Mouse (Mus musculus): ENCODE measurements at regions not wholly inside any gene's neighbourhood (a gene's known extent, or its start where the extent isn't known, plus 50 kb on each side); places are given as distances from the start of the nearest gene placed in this dataset.

DNA sequence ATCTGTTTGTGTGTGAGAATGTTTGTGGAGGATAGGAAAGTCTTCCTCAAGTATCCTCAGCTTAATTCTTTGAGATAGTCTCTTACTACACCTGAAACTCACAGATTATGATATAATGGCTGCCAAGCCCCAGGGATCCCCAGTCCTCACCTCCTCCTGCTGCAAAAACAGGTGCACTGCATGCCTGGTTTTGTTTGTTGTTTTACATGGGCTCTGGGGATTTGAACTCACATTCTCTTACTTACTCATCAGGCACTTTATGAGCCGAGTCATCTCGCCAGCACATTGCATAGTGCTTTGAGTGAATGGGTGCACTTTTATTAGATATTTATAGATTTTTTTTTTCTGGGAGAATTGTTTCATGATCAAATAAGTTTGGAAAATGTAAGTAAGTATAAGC is 56.3 kb downstream of the Mterf1b start:
- TF ChIP-seq GATA4 (IDR thresholded peaks at IDR 0.05; ENCODE audit: insufficient replicate concordance, low read length), result no peak

DNA sequence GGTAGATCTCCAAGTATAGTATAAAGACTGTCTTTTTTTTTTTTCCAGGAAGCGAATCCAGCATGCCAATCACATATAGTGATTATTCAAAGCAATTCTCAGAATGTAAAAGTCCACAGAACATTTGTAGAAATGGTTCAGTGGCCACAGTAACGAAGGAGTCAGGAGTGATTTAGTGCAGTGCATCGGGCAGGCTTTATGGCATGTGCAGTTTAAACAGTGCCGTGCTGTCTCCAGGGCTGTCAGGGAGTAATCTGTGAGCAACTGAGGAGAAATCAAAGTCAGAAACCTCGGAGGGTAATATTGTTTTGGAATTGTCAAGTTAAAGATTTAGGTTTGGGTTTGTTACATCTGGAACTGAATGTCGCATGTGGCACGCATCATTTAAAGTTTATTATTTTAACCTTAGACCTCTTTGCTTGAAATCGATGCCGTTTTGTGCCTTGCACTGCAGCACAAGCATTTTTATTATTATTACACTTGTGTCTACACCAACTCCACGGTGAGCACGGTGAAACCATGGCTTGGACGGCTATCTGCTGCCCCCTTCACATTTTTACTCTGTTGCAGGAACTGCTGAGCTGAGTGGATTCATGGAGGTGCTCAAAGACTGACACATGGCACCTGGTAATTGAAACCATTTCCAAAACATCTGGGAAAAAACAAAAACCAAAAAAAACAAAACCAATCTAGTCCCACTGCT is 65.0 kb downstream of the Mterf1b start:
- no peak for TF ChIP-seq GATA4 (IDR thresholded peaks at IDR 0.05; ENCODE audit: insufficient replicate concordance, low read length)

DNA sequence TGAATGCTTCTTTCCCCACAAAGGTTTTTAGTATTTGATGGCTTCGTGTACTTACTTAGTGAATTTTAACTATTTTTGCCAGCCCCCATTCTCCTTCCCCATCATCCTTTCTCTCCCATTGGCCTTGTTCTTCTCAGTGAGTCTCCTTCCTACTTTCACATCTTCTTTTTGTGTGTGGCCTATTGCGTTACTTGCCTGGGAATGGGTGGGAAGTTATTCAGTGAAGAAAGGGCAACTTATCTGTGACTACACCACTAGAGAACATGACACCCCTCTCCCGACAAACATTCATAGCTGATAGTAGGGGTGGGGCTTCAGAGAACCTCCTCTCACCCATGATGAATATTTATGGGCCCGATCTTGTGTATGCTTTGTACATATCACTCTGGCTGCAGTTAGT is 67.1 kb downstream of the Mterf1b start:
- no peak for TF ChIP-seq GATA4 (IDR thresholded peaks at IDR 0.05; ENCODE audit: insufficient replicate concordance, low read length)

DNA sequence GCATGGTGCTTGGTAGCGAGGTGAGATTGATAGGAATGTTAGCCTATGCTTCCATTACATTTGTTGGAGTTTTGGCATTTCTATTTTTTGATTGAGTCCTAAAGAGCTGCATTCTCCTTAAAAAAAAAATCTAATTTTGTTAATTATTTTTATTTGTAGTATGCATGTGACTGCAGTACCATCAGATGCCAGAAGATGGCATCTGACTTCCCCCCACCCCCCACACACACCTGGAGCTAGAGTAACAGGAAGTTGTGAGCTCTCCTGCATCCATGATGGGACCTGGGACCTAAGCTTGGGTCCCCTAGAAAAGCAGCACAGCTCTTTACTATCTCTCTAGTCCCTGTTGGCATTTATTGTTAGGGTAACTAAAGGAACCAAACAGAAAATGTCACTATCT is 70.5 kb downstream of the Mterf1b start:
- no peak for TF ChIP-seq GATA4 (IDR thresholded peaks at IDR 0.05; ENCODE audit: insufficient replicate concordance, low read length)

DNA sequence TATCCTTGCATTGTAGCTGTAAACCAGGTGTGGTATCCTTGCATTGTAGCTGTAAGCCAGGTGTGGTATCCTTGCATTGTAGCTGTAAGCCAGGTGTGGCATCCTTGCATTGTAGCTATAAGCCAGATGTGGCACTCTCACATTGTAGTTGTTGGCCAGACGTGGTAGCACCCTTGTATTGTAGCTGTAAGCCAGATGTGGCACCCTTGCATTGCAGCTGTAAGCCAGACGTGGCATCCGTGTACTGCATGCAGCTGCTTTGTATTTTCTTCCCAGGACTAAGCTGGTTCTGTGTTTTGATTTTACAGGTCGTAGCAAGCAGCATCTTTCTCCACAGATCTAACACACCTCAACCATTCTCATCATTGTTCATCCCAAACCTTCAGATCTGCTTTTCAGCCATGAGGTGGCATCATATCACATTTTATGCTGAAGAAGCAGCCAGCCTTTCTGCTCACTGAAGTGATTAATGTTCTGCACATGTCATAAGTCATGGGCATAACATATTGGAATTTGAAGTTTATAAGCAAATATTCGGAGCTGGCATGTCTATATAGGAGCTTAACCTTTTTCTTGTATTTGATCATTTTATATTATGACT is 71.5 kb downstream of the Mterf1b start:
- no peak for TF ChIP-seq GATA4 (IDR thresholded peaks at IDR 0.05; ENCODE audit: insufficient replicate concordance, low read length)

DNA sequence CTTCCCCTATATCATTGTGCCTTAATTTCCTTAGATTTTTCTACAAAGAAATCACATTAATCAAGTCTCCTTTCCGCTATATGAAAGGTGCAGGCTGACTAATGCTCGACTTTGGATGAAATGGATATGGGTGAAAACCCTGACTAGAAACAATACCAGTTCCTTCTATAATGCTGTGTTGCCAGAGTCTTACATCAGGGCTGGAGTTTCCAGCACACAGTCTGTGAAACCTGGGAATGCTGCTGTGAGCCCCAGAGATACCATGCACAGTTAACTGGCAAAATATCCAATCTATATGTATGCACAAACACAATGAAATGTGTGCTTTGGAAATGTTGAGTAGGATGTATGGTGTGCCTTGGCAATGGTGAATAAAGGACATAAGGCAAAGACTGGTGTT is 75.5 kb downstream of the Mterf1b start:
- TF ChIP-seq GATA4 (IDR thresholded peaks at IDR 0.05; ENCODE audit: insufficient replicate concordance, low read length), result no peak

DNA sequence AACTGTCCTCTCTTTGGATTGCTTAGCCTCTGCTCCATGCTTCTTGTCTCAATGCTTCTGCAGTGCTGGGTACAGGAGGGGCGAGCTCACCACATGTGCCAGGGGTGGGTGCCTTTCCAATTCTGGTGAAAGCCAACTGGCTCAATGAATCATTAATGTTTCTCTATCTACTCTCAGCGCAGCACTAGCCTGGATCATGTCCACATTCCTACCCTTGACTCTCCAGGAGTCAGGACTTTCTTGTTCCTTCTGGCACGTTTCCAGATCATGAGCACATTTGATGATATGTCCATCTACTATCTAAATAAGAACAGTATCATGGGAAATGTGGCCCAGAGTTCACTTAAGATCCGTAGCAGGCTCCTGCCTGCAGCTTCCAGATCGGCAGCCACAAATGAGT is 80.8 kb downstream of the Mterf1b start:
- no peak for TF ChIP-seq GATA4 (IDR thresholded peaks at IDR 0.05; ENCODE audit: insufficient replicate concordance, low read length)

DNA sequence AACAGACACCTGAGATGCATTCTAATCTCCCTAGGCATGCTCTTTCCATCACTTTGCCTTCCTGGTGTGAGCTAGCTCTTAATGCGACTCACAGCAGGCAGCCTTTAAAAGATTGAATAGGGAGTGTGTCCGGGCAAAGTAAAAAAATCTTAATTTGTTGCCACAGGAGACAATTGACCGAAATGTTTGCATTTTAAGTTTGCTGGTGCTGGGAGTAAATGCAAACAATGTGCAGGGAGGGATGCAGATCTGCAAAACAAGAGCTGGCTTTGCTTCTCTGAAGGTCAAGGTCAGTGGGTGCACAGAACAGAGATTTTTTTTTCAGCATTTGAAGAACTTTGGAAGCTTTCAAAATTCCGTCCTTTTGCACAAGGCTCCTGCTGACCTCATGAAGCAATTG is 111.4 kb downstream of the Mterf1b start:
- no peak for TF ChIP-seq GATA4 (IDR thresholded peaks at IDR 0.05; ENCODE audit: insufficient replicate concordance, low read length)

DNA sequence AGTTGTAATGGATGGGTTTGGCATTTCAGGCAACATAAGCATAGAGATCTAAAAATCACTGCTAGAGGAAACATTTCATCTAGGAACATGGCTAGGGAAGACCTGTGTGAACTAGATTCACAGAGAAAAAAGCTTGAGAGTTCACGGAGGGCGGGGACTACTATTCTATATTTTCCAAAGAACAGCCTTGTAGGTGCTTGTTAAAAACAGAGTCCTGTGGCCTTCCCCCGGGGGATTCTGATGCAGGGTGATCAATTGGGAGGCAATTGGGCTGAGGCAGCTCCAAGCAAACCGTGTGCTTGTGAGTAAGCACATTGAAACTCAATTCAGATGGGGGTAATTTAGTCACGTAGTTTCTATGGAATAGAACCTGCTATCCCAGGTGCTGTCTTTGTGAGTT is 112.0 kb downstream of the Mterf1b start:
- no peak for TF ChIP-seq GATA4 (IDR thresholded peaks at IDR 0.05; ENCODE audit: insufficient replicate concordance, low read length)

DNA sequence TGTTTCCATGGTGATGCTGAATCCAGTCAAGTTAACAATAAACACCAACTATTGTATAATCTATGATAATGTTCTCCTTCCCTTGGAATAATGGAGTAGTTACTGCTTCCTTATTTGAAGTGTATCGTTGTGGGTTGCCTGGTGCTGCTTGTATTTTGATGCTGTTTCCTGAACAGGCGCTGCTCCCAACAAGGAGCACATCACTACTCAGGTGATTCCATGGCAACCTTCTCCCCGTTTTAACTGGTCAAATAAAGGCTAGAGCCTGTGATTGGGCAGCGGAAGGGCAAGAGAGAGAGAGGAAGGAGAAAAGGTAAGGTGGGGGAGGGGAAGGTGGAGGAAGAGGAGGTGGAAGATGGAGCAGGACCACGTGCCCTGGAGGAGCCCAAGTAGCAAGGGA is 116.3 kb downstream of the Mterf1b start:
- no peak for TF ChIP-seq GATA4 (IDR thresholded peaks at IDR 0.05; ENCODE audit: insufficient replicate concordance, low read length)

DNA sequence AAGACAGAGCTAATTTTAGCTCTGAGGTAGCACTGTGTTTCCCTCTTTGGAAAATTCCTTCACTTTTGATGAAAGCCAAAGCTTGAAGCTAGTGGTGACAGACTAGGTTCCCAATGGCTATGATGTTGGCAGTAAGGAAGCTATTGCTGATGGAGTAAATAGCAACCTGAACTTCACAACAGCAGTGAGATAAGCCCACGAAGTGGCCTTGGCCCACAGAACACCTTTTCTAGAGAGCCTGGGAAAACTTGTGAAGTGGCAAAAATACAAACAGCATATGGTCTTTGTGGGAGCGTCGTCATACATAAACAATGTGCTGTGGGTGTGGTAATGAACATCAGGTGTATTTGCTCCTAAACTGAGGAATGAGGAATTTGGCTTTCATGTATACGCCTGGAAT is 119.0 kb downstream of the Mterf1b start:
- no peak for TF ChIP-seq GATA4 (IDR thresholded peaks at IDR 0.05; ENCODE audit: insufficient replicate concordance, low read length)

DNA sequence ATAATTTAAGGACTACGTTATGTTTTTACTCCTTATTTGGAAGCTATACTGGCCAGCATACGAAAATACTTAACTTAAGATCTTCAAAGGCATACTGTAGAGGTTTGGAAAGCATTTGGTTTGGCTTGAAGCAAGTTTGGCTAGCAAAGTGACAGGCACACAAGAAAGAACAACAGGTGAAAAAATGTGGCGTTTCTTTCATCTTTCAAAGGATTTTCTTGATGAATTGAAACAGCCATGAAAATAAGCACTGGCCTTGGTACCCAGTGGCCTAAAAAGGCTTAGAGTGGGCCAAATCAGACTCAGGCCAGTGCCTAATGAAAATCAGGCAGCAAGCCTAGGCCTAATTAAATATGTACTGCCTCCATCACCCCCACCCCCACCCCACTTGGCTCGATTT is 119.4 kb downstream of the Mterf1b start:
- TF ChIP-seq GATA4 (IDR thresholded peaks at IDR 0.05; ENCODE audit: insufficient replicate concordance, low read length), result no peak

DNA sequence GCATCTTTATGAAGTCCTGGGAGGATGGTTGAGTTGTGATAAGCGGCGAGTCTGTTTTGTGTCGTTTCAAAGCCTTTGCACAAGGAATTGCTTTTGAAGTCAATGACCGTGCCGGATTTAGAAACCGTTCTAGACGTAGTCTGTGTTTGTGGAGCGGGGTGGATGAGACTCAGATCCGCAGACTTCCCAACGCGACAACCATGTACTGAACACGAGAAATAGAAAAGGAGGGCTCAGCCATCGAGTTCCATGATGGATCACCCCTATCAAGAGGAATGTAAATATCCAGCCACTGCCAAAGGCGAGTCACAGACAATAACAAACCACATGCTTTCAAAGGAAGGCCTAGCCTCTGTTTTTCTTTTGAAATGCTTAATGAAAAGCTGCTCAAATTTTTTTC is 120.5 kb downstream of the Mterf1b start:
- TF ChIP-seq GATA4 (IDR thresholded peaks at IDR 0.05; ENCODE audit: insufficient replicate concordance, low read length), result peak; percentile 27; the same call in 1 of the 2 replicates

DNA sequence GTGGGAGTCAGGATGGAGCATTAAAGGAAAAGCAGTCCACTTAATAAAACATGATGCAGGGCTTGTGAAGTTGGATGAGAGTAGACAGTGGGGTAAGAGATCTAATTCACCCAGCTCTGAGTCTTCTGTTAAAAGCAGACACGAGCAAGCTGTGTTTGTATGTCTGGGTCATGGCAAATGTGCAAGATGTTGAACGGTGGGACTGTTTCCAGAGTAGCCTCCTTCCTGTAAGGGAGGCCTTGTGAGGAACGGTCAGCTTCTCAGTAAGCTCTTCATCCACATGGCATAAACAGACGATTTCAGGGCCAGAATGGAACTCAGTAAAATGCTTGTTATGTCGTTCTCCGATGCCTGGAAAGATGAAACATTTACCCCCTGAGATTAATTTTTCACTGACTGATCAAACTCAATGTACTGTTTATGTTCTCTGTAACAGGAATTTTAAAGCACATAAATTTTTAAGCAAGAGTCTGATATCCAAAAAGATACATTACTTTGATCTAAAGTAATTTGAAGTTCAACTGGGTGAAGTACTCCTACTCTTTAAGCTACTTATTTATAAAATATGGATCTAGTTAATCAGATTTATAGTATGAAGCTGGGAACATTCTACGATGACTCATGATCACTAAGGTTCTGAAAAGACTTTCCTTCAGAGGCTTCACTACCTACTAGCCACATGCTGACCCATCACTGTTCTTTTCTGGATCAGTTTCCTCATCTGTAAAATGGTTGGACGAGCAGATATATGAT is 130.6 kb downstream of the Mterf1b start:
- TF ChIP-seq GATA4 (IDR thresholded peaks at IDR 0.05; ENCODE audit: insufficient replicate concordance, low read length), result no peak

DNA sequence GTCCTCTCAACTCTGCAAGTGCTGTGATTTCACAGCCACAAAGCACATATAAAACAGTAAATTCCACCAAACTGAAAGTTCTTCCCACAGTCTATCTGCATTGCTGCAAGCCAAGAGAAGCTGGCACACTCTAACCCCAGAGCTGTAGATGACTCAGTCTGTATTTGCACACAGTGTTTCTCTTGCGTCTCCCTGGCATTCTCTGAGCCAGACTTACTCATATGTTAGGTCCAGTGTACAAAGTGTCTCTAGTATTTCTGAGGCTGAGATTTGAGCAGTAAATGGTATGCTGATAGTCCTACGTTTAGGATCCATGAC is 131.2 kb downstream of the Mterf1b start:
- no peak for TF ChIP-seq GATA4 (IDR thresholded peaks at IDR 0.05; ENCODE audit: insufficient replicate concordance, low read length)

DNA sequence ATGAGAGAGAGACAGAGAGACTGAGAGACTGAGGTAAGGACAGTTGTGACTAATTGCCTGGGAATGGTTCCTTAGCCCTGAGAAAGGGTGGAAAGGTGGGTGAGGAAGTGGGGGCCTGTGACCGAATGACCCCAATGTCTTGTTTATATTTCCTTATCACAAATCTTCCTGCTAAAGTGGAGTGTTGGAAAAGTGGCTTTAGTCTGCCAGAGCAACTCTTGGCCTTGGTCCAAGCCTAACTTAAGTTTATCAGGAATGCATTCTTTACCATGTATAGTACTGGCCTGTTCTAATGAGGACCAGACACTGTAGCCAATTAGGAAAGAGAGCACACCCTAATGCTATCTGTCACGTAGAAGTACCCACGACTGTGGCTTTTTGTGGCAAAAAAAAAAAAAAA is 133.6 kb downstream of the Mterf1b start:
- no peak for TF ChIP-seq GATA4 (IDR thresholded peaks at IDR 0.05; ENCODE audit: insufficient replicate concordance, low read length)

All from liver, adult (tissue).